Comparison of ENCODE assay signal across 8 mouse cellular contexts in genomic region chr2:178265454-178265853, GRCm38 (mm10).
DNase-seq lines count a peak whose midpoint lies in the region; ATAC-seq and TF ChIP-seq lines count a peak whose summit lies in the region.

No protein-coding gene starts in this region.

- peak; percentile 21 to 22 for DNase-seq in heart, adult 9 months (ENCODE audit: low spot score in 2 of 2)
- no peak for DNase-seq in heart, postnatal 36 days
- DNase-seq in embryo, embryonic 10.5 days (ENCODE audit: low spot score), result peak; percentile 24
- DNase-seq in lung, postnatal 10 days, result no peak
- DNase-seq in spleen, adult 12 weeks (ENCODE audit: low spot score), result no peak
- no peak for DNase-seq in layer of hippocampus, adult 9-10 months (ENCODE audit: low spot score)

- H3K36me3 ChIP-seq in hindbrain, embryonic 13.5 days, result peaks cover 21% of the 10 kb centered on the region

- no peaks in the 10 kb centered on the region for H3K9me3 ChIP-seq in hindbrain, embryonic 13.5 days

- H3K4me2 ChIP-seq in hindbrain, embryonic 13.5 days, result no peak overlapping the region

- peaks cover 17% of the 10 kb centered on the region for H3K4me1 ChIP-seq in hindbrain, embryonic 13.5 days (replicated peaks)
- peaks cover 21% of the 10 kb centered on the region for H3K4me1 ChIP-seq in olfactory bulb, adult 2 months (ENCODE audit: control insufficient read depth, insufficient read depth, low read length)

- 14% methylated on average over 2 of the region's 2 CpGs for WGBS in hindbrain, embryonic 13.5 days
- 3% methylated on average over 2 of the region's 2 CpGs for WGBS in olfactory bulb, adult 2 months

- TF ChIP-seq CTCF in olfactory bulb, adult 2 months (IDR thresholded peaks at IDR 0.05; ENCODE audit: insufficient read depth, low read depth, low read length), result no peak

- no peak overlapping the region for H3K4me3 ChIP-seq in hindbrain, embryonic 13.5 days
- no peak overlapping the region for H3K4me3 ChIP-seq in olfactory bulb, adult 2 months (ENCODE audit: insufficient read depth, low read depth, low read length)

- H3K9ac ChIP-seq in hindbrain, embryonic 13.5 days, result no peak overlapping the region

- H3K27me3 ChIP-seq in hindbrain, embryonic 13.5 days, result no peaks in the 10 kb centered on the region

- TF ChIP-seq POLR2A in olfactory bulb, adult 2 months (IDR thresholded peaks at IDR 0.05; ENCODE audit: insufficient read depth, low read depth, low read length), result no peak

- 0 out of 2 replicates have a peak, but pooled peaks have one; percentile 8 for ATAC-seq in hindbrain, embryonic 13.5 days (ENCODE audit: low FRiP score)

- no peak overlapping the region for H3K27ac ChIP-seq in hindbrain, embryonic 13.5 days
- H3K27ac ChIP-seq in olfactory bulb, adult 2 months (ENCODE audit: insufficient read depth, low read depth, low read length), result peak overlapping the region; percentile 22; the same call in 1 of the 2 replicates

- intact Hi-C loops in heart, postnatal 36 days (cut with DNase I), result loop anchor here (2.0 kb wide), 1 partner anchor 163 kb away; no protein-coding TSS in a partner anchor

Comparison
In these comparisons a context has a peak if more than half of its experiments do, and no peak if none do; other contexts are left out.
1. DNase-seq: peak in heart, adult 9 months (2 of 2) and embryo, embryonic 10.5 days (single experiment); none in heart, postnatal 36 days (0 of 2), lung, postnatal 10 days (single experiment), spleen, adult 12 weeks (single experiment) and layer of hippocampus, adult 9-10 months (single experiment).